Mouse (Mus musculus): ENCODE data around the gene Ap3m1. TPM values are rescaled to one million over a fixed set of nuclear protein-coding genes. Genes with fewer than 3 reads are reported as not detected.

Ap3m1 gene
- polyA plus RNA-seq, 1 experiment from 2014 or later: 33.4 TPM

DNA sequence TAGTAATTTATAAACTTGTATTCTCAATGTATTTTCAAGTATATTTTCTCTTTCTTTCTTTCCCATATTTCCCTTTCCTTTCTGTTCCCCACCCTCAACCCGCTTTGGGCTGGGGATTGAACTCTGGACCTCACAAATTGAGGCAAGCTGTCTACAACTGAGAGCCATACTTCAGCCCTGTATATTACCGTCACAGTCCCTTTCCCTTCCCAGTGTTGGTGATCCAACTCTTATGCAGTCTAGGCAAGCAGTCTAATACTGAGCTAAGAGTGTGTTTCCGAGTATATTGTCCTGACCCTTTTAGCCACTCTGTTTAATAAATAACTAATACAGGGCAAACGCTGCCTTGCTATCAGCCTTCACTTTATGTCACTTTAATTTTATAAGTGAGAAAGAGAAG, 52.7 kb downstream of the Ap3m1 start:
- 73% methylated on average over 4 of the region's 4 CpGs for WGBS (ENCODE audit: insufficient replicate concordance)

DNA sequence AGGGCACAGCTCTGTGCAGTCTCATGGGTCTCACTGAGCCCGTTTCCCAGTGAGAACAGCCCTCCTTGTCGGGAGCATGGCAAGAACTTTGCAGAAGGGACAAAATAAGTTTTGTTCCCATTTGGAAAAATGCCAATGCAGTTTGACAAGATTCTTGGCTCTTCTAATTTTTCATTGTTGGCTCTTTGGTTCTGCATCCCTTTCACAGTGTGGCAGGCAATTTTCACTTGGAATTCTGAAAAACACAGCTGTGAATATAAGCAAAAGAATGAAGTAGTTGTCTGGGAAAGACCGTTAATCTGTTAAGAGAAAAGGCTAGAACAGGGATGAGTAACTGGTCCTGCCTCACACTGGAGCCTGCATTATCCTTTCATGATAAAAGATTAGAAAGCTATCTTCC, 54.8 kb downstream of the Ap3m1 start:
- 74% methylated on average over 3 of the region's 3 CpGs for WGBS (ENCODE audit: insufficient replicate concordance)
- H3K9ac ChIP-seq (ENCODE audit: low read depth, low read length): no peak overlapping the region
- no peak for ATAC-seq (ENCODE audit: low read depth)

More for the DNA sequence above, 52.7 kb downstream of the Ap3m1 start:
- no peak overlapping the region for H3K4me2 ChIP-seq (ENCODE audit: low read depth, low read length)
- no peaks in the 10 kb centered on the region for H3K9me3 ChIP-seq (replicated peaks; ENCODE audit: control insufficient read depth, low read length)
- no peak overlapping the region for H3K9ac ChIP-seq (ENCODE audit: low read depth, low read length)
- ATAC-seq (ENCODE audit: low read depth): no peak
- 0 out of 2 replicates have a peak, but pooled peaks cover 3% of the 10 kb centered on the region for H3K36me3 ChIP-seq (ENCODE audit: control insufficient read depth, insufficient read depth)
- no peak overlapping the region for H3K4me3 ChIP-seq (ENCODE audit: low read depth, low read length)
- H3K27me3 ChIP-seq (ENCODE audit: control insufficient read depth, insufficient read depth, low read depth, low read length): no peaks in the 10 kb centered on the region
- no peak overlapping the region for H3K27ac ChIP-seq (ENCODE audit: low read length)
- peaks cover 4% of the 10 kb centered on the region for H3K4me1 ChIP-seq (ENCODE audit: control insufficient read depth, low read depth, low read length)

DNA sequence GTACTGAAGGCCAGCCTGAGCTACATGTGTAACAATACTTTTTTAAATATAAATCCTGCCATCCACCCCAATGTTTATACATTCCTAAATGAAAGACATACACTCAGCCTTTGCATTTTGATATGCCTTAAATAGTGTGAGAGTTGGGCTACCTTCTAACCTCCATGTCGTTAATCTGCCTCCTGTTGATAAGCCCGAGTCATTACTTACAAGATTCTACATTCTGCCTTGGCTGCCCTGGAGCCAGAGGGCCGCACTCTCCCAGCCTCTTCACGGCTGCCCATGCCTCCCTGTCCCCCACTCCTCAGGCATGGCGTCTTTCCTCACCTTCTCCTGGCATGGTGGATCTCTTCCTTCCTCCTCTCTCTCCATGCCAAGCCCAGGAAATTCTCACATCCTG, 55.9 kb downstream of the Ap3m1 start:
- H3K36me3 ChIP-seq (ENCODE audit: control insufficient read depth, insufficient read depth): peaks cover 7% of the 10 kb centered on the region; the same call in 1 of the 2 replicates
- ATAC-seq (ENCODE audit: low read depth): no peak
- H3K27me3 ChIP-seq (ENCODE audit: control insufficient read depth, insufficient read depth, low read depth, low read length): no peaks in the 10 kb centered on the region
- 28% methylated on average over 5 of the region's 5 CpGs for WGBS (ENCODE audit: insufficient replicate concordance)
- no peak overlapping the region for H3K4me2 ChIP-seq (ENCODE audit: low read depth, low read length)
- H3K27ac ChIP-seq (ENCODE audit: low read length): no peak overlapping the region
- H3K9ac ChIP-seq (ENCODE audit: low read depth, low read length): no peak overlapping the region
- H3K4me1 ChIP-seq (ENCODE audit: control insufficient read depth, low read depth, low read length): peaks cover 4% of the 10 kb centered on the region
- no peak overlapping the region for H3K4me3 ChIP-seq (ENCODE audit: low read depth, low read length)
- no peaks in the 10 kb centered on the region for H3K9me3 ChIP-seq (replicated peaks; ENCODE audit: control insufficient read depth, low read length)

More for the DNA sequence above, 54.8 kb downstream of the Ap3m1 start:
- Histone ChIP-seq H3K27me3 (ENCODE audit: control insufficient read depth, insufficient read depth, low read depth, low read length) (no peaks in the 10 kb centered on the region), H3K36me3 (ENCODE audit: control insufficient read depth, insufficient read depth) (0 out of 2 replicates have a peak, but pooled peaks cover 3% of the 10 kb centered on the region), H3K4me3 (ENCODE audit: low read depth, low read length) (no peak overlapping the region), H3K27ac (ENCODE audit: low read length) (no peak overlapping the region), H3K4me1 (ENCODE audit: control insufficient read depth, low read depth, low read length) (peaks cover 4% of the 10 kb centered on the region), H3K9me3 (replicated peaks; ENCODE audit: control insufficient read depth, low read length) (no peaks in the 10 kb centered on the region), H3K4me2 (ENCODE audit: low read depth, low read length) (no peak overlapping the region)

DNA sequence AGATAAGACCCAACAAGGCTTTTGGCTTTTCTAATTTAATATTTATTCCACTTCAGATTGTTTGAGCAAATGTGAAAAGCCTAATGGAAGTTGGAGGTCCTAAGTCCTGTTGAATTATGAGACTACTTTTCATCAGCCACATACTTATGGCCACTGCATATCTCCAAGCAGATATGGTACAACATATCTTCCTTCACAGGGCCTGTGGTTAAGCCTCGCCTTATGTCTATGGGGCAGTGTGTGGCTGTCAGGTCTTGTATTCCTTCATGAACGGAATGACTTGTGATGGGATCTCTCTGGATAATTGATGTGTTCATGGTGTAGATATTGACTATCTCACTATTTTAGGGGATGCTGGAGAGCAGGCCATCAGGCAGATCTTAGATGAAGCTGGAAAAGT, 56.8 kb downstream of the Ap3m1 start:
- H3K4me3 ChIP-seq (ENCODE audit: low read depth, low read length): no peak overlapping the region
- no peak for ATAC-seq (ENCODE audit: low read depth)
- WGBS (ENCODE audit: insufficient replicate concordance): 33% methylated on average over 2 of the region's 2 CpGs

DNA sequence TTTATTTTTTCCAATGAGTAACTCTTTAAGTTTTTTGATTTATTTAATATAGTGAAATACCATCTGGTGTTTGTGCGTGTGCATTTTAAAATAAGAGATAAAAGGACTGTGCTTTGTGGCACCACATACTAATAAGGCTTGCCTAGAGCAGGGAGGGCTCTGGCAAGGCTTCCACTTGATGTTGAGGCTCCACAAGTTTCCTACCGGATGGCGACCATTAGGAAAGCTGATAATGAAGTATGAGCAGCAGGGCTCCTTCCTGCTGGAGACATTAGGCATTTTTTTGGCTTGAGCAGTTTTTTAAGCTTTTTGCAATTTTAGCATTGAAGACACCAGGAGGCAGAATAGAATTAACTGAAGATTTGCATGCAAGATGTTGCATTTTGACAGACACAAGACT, 57.8 kb downstream of the Ap3m1 start:
- Histone ChIP-seq H3K9ac (ENCODE audit: low read depth, low read length) (no peak overlapping the region), H3K4me1 (ENCODE audit: control insufficient read depth, low read depth, low read length) (peaks cover 4% of the 10 kb centered on the region), H3K27ac (ENCODE audit: low read length) (0 out of 2 replicates have a peak overlapping the region, but pooled peaks have one; percentile 22), H3K9me3 (replicated peaks; ENCODE audit: control insufficient read depth, low read length) (no peaks in the 10 kb centered on the region), H3K4me3 (ENCODE audit: low read depth, low read length) (no peak overlapping the region), H3K4me2 (ENCODE audit: low read depth, low read length) (no peak overlapping the region), H3K27me3 (ENCODE audit: control insufficient read depth, insufficient read depth, low read depth, low read length) (no peaks in the 10 kb centered on the region), H3K36me3 (ENCODE audit: control insufficient read depth, insufficient read depth) (peaks cover 4% of the 10 kb centered on the region; the same call in 1 of the 2 replicates)
- no peak for ATAC-seq (ENCODE audit: low read depth)
- 72% methylated on average over 3 of the region's 3 CpGs for WGBS (ENCODE audit: insufficient replicate concordance)

More for the DNA sequence above, 56.8 kb downstream of the Ap3m1 start:
- no peak overlapping the region for H3K27ac ChIP-seq (ENCODE audit: low read length)
- H3K27me3 ChIP-seq (ENCODE audit: control insufficient read depth, insufficient read depth, low read depth, low read length): no peaks in the 10 kb centered on the region
- no peaks in the 10 kb centered on the region for H3K9me3 ChIP-seq (replicated peaks; ENCODE audit: control insufficient read depth, low read length)
- peaks cover 4% of the 10 kb centered on the region for H3K4me1 ChIP-seq (ENCODE audit: control insufficient read depth, low read depth, low read length)
- peaks cover 4% of the 10 kb centered on the region; the same call in 1 of the 2 replicates for H3K36me3 ChIP-seq (ENCODE audit: control insufficient read depth, insufficient read depth)
- H3K4me2 ChIP-seq (ENCODE audit: low read depth, low read length): no peak overlapping the region
- no peak overlapping the region for H3K9ac ChIP-seq (ENCODE audit: low read depth, low read length)

DNA sequence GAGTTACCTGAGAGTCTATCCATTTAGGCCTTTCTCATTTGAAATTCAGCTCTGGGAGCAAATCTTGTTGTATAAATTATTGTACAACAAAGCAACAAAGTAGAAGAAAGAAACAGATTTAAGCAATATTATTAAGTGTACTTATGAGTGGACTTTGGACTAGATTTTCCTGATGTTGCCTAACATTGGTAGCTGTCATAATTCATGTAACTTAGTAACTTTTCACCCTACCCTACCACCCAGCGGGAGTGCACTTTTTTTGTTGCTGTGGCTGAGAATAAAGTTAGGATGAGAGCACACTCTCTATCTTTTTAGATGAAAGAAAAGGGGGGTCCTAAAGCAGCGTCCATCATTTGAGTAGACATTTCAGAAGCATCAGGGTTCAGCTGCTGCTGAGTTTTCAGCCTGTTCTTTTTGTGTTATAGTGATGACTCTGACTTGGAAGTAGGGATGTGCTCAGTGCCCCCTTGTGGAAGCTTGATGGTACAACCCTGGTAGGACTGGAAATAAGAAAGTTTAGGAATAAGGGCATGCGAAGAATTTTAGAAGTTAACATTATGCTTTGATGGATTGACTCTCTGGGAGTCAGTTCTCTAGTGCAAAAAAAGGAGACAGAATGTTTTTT, 59.1 kb downstream of the Ap3m1 start:
- no peak overlapping the region for H3K27ac ChIP-seq (ENCODE audit: low read length)
- H3K4me1 ChIP-seq (ENCODE audit: control insufficient read depth, low read depth, low read length): peaks cover 4% of the 10 kb centered on the region
- H3K9ac ChIP-seq (ENCODE audit: low read depth, low read length): no peak overlapping the region
- no peak overlapping the region for H3K4me3 ChIP-seq (ENCODE audit: low read depth, low read length)
- WGBS (ENCODE audit: insufficient replicate concordance): 49% methylated on average over 3 of the region's 3 CpGs
- no peaks in the 10 kb centered on the region for H3K9me3 ChIP-seq (replicated peaks; ENCODE audit: control insufficient read depth, low read length)
- peaks cover 4% of the 10 kb centered on the region; the same call in 1 of the 2 replicates for H3K36me3 ChIP-seq (ENCODE audit: control insufficient read depth, insufficient read depth)
- ATAC-seq (ENCODE audit: low read depth): no peak
- no peak overlapping the region for H3K4me2 ChIP-seq (ENCODE audit: low read depth, low read length)
- no peaks in the 10 kb centered on the region for H3K27me3 ChIP-seq (ENCODE audit: control insufficient read depth, insufficient read depth, low read depth, low read length)

DNA sequence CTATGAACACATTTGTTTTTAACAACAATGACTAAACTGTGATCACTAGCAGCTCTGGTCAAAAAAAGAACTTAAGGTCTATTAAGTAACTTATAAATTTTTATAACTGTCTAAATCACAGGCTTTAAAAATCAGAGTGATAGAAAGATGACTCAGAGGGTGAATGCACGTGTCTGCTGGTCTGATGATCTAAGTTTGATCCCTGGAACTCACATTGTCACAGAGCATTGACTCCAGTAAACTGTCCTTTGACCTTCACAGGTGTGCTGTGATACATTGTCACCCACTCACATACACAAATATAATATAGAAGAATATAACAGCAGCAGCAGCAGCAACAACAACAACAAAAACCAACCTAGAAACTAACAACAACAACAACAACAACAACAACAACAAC, 60.8 kb downstream of the Ap3m1 start:
- H3K27ac ChIP-seq (ENCODE audit: low read length): no peak overlapping the region
- H3K9me3 ChIP-seq (replicated peaks; ENCODE audit: control insufficient read depth, low read length): no peaks in the 10 kb centered on the region
- no peak overlapping the region for H3K4me2 ChIP-seq (ENCODE audit: low read depth, low read length)
- peaks cover 7% of the 10 kb centered on the region for H3K36me3 ChIP-seq (ENCODE audit: control insufficient read depth, insufficient read depth)
- no peaks in the 10 kb centered on the region for H3K27me3 ChIP-seq (ENCODE audit: control insufficient read depth, insufficient read depth, low read depth, low read length)
- H3K9ac ChIP-seq (ENCODE audit: low read depth, low read length): no peak overlapping the region
- H3K4me3 ChIP-seq (ENCODE audit: low read depth, low read length): no peak overlapping the region
- ATAC-seq (ENCODE audit: low read depth): no peak
- peaks cover 4% of the 10 kb centered on the region for H3K4me1 ChIP-seq (ENCODE audit: control insufficient read depth, low read depth, low read length)
- 84% methylated on average over 1 of the region's 1 CpGs for WGBS (ENCODE audit: insufficient replicate concordance)

DNA sequence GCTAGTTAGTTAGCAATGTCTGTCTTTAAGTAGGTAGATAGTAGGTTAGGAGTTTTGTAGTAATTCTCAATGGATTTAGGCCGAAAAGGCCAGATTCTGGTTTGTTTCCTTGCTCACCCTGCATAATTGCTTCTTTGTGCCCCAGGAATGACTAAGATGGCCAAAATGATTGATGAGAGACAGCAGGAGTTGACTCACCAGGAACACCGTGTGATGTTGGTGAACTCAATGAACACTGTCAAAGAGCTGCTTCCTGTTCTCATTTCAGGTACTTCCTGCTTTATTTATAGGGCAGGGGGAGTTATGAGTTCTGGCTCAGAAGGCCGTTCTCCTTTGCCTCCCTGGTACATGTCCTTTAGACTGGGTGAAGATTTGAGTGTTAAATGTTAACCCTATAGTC, 66.8 kb downstream of the Ap3m1 start:
- H3K4me3 ChIP-seq (ENCODE audit: low read depth, low read length): no peak overlapping the region
- H3K9ac ChIP-seq (ENCODE audit: low read depth, low read length): no peak overlapping the region
- ATAC-seq (ENCODE audit: low read depth): no peak
- 49% methylated on average over 3 of the region's 3 CpGs for WGBS (ENCODE audit: insufficient replicate concordance)
- no peak overlapping the region for H3K4me2 ChIP-seq (ENCODE audit: low read depth, low read length)
- H3K9me3 ChIP-seq (replicated peaks; ENCODE audit: control insufficient read depth, low read length): no peaks in the 10 kb centered on the region
- no peaks in the 10 kb centered on the region for H3K27me3 ChIP-seq (ENCODE audit: control insufficient read depth, insufficient read depth, low read depth, low read length)
- H3K27ac ChIP-seq (ENCODE audit: low read length): no peak overlapping the region
- H3K4me1 ChIP-seq (ENCODE audit: control insufficient read depth, low read depth, low read length): no peaks in the 10 kb centered on the region
- peaks cover 6% of the 10 kb centered on the region for H3K36me3 ChIP-seq (ENCODE audit: control insufficient read depth, insufficient read depth)

DNA sequence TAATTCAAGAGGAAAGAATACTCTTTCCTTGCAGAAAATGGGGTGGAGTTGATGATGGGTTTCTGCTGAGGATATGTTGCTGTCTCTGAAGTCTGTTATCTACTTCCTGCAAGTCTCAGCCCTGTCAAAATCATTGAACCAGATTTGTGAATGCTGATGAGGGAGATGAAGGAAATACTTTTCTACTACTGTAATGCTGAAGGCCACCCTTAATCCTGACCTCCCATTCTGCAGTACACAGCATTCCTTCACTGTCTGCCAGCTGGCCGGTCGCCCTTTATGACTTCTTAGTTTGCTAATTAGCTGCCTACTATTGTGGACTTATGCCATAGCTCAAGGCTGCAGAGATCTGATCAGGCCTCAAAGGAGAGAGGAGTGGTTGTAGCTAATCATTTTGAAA, 68.5 kb downstream of the Ap3m1 start:
- Histone ChIP-seq H3K27ac (ENCODE audit: low read length) (no peak overlapping the region), H3K4me3 (ENCODE audit: low read depth, low read length) (no peak overlapping the region), H3K9ac (ENCODE audit: low read depth, low read length) (no peak overlapping the region), H3K9me3 (replicated peaks; ENCODE audit: control insufficient read depth, low read length) (no peaks in the 10 kb centered on the region), H3K4me1 (ENCODE audit: control insufficient read depth, low read depth, low read length) (no peaks in the 10 kb centered on the region), H3K36me3 (ENCODE audit: control insufficient read depth, insufficient read depth) (peaks cover 6% of the 10 kb centered on the region), H3K27me3 (ENCODE audit: control insufficient read depth, insufficient read depth, low read depth, low read length) (no peaks in the 10 kb centered on the region), H3K4me2 (ENCODE audit: low read depth, low read length) (no peak overlapping the region)
- WGBS (ENCODE audit: insufficient replicate concordance): 65% methylated on average over 2 of the region's 2 CpGs
- ATAC-seq (ENCODE audit: low read depth): no peak
